Mouse (Mus musculus) C2C12 (cell line): ENCODE results near the gene Tox2.

ENCODE experiments used
- CEBPB ChIP-seq: IDR thresholded peaks from one replicate; pipeline ENCODE4 v1.6.1; 2011; ENCODE audit warnings: low read depth, mild to moderate bottlenecking, control low read depth, moderate library complexity
- CTCF ChIP-seq: IDR thresholded peaks from one replicate; pipeline ENCODE4 v1.5.1; 2011; ENCODE audit not compliant: control insufficient read depth, insufficient read depth, insufficient read length
- FOSL1 ChIP-seq: IDR thresholded peaks from one replicate; pipeline ENCODE4 v1.8.0; 2011; ENCODE audit warnings: mild to moderate bottlenecking, low read length; ENCODE audit not compliant: poor library complexity, insufficient read depth, severe bottlenecking
- MAX ChIP-seq: IDR thresholded peaks from one replicate; pipeline ENCODE4 v1.6.1; 2011; ENCODE audit warnings: mild to moderate bottlenecking, control low read depth
- MYOD1 ChIP-seq: IDR thresholded peaks from one replicate; pipeline ENCODE4 v1.6.1; 2011; ENCODE audit warnings: low read depth; ENCODE audit not compliant: control insufficient read depth, insufficient read length
- MYOG ChIP-seq: IDR thresholded peaks from one replicate; pipeline ENCODE4 v1.6.1; 2011; ENCODE audit not compliant: control insufficient read depth, insufficient read length; ENCODE audit errors: extremely low read depth
- USF1 ChIP-seq: IDR thresholded peaks from one replicate; pipeline ENCODE4 v1.6.1; 2011; ENCODE audit warnings: low read depth, mild to moderate bottlenecking, control low read depth, moderate library complexity

DNA sequence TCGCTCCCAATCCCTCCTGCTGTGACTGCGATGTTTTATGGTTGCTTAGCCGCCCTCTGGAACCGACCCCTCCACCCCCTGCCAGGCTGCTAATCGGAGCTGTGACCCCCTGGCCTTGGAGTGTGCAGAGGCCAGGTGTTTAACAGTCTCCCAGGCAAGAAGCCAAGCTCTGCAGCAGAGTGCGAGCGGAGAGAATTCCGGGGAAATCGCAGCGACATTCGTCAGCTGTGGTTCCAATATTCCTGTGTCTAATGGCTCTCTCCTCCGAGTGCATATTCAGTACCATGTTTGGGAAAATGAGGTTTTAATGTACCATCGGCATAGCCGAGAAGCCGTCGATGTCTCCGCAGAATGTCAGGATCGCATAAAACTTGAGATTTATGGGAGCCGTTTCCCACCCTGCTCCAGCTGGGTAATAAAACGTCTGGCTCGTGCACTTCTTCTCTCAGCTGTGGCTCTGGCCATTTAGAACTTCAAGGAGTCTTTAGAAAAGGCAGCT is 86.0 kb downstream of the Tox2 start:
- no peak for TF ChIP-seq CTCF
- no peak for TF ChIP-seq USF1
- no peak for TF ChIP-seq MAX
- no peak for TF ChIP-seq MYOG
- no peak for TF ChIP-seq CEBPB
- TF ChIP-seq FOSL1 = no peak
- no peak for TF ChIP-seq MYOD1
